Mouse (Mus musculus) hindbrain, embryonic 11.5 days (tissue): ENCODE results near the gene Bcar3. TPM values are rescaled to one million over a fixed set of nuclear protein-coding genes. Genes with fewer than 3 reads are reported as not detected.

Experiments used
- ATAC-seq: fragments of 200-750 bp; cut with Nextera tagmentation; 2 replicates; pipeline ENCODE4 v1.8.0; 2017; ENCODE audit warnings: mild to moderate bottlenecking, moderate TSS enrichment, moderate library complexity; ENCODE audit not compliant: low FRiP score
- DNase-seq: peaks from one replicate; pipeline ENCODE4 v3.0.0-alpha.2; 2015; ENCODE audit warnings: low spot score
- H3K27ac ChIP-seq: fragments of 300-500 bp; sonication (generic); 2 replicates; pipeline ENCODE4 v1.5.1; 2014; ENCODE audit warnings: mild to moderate bottlenecking, low read depth, low read length
- H3K27me3 ChIP-seq: fragments of 300-500 bp; sonication (generic); 2 replicates; pipeline ENCODE4 v1.6.1; 2014; ENCODE audit warnings: mild to moderate bottlenecking, low read length, moderate library complexity, mixed read lengths; ENCODE audit not compliant: control insufficient read depth, insufficient read depth
- H3K36me3 ChIP-seq: fragments of 300-500 bp; sonication (generic); 2 replicates; pipeline ENCODE4 v1.6.1; 2014; ENCODE audit warnings: mild to moderate bottlenecking, low read length, moderate library complexity, mixed read lengths; ENCODE audit not compliant: control insufficient read depth, insufficient read depth
- H3K4me1 ChIP-seq: fragments of 300-500 bp; sonication (generic); replicated peaks from 2 replicates; pipeline ENCODE4 v1.6.1; 2014; ENCODE audit warnings: low read length, mixed read lengths; ENCODE audit not compliant: control insufficient read depth, insufficient read depth
- H3K4me2 ChIP-seq: fragments of 300-500 bp; sonication (generic); replicated peaks from 2 replicates; pipeline ENCODE4 v1.6.1; 2014; ENCODE audit warnings: mild to moderate bottlenecking, low read depth, low read length
- H3K4me3 ChIP-seq: fragments of 300-500 bp; sonication (generic); 2 replicates; pipeline ENCODE4 v1.5.1; 2014; ENCODE audit warnings: low read depth, low read length
- H3K9ac ChIP-seq: fragments of 300-500 bp; sonication (generic); 2 replicates; pipeline ENCODE4 v1.6.1; 2014; ENCODE audit warnings: low read depth, low read length
- H3K9me3 ChIP-seq: fragments of 300-500 bp; sonication (generic); 2 replicates; pipeline ENCODE4 v1.6.1; 2016; ENCODE audit warnings: low read length; ENCODE audit not compliant: control insufficient read depth
- WGBS: fragments of 180-500 bp; shearing (Covaris S2); extraction: QIAGEN DNeasy Blood & Tissue Kit; methylation state at CpG from one replicate; pipeline ENCODE4 v1.1.7; 2014; 5-methylcytosine and 5-hydroxymethylcytosine counted together
- polyA plus RNA-seq: library from polyadenylated mRNA; unstranded; fragments of >200 nt; fragmentation: Nextera tagmentation; extraction: Ambion mirVana; gene quantifications from 2 replicates; pipeline ENCODE4 v1.2.1, GENCODE M21; 2014

Gene Bcar3
- polyA plus RNA-seq, 1 experiment from 2014 or later, result 6.7 TPM

DNA sequence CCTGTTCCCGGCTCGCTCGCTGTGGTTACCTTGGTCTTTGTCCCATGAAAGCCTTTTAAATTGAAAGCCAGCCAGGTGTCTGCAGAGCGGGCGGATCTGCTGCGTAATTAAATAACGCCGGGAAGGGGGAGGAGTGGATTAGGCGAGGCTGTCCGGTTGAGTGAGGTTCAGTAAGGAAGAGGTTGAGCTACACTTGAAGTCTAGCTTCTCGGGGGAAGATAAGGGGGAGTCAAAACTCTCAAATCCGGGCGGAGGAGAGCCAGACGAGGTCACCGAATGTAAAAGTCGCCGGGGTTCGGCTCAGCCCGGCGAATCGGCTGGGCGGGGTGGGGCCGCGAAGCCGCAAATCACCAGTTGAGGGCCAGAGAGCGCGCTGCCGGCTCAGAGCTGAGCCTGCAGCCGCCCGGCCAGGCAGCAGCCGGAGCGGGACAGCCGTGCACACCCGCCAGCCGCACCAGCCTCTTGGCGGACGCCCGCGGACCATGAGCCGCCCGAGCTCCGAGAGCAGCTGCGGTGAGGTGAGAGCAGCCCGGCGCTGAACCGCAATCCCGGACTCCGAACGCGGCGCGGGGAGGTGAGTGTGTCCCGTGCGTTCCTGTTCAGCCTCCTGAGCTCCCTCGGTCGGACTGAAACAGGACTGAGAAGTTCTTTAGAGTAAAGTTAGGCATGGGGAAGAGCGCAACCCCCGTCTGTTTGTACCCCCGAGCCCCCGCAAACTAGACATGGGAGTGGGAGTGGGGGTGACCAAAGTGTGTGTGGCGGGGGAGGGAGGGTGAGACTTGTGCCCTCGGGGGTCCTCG lies 125.9 kb downstream of the Bcar3 start:
- peak overlapping the region; percentile 61 for H3K27ac ChIP-seq
- no peaks in the 10 kb centered on the region for H3K36me3 ChIP-seq
- peak overlapping the region; percentile 82 for H3K4me2 ChIP-seq
- DNase-seq (peak; percentile 82), ATAC-seq (peak; percentile 91)
- H3K4me3 ChIP-seq, result peak overlapping the region; percentile 61
- H3K9me3 ChIP-seq, result no peaks in the 10 kb centered on the region
- peak overlapping the region; percentile 75 for H3K9ac ChIP-seq
- WGBS, result under 1% methylated on average over 52 of the region's 63 CpGs
- H3K27me3 ChIP-seq, result peaks cover 6% of the 10 kb centered on the region; the same call in 1 of the 2 replicates
- H3K4me1 ChIP-seq, result peaks cover 2% of the 10 kb centered on the region

DNA sequence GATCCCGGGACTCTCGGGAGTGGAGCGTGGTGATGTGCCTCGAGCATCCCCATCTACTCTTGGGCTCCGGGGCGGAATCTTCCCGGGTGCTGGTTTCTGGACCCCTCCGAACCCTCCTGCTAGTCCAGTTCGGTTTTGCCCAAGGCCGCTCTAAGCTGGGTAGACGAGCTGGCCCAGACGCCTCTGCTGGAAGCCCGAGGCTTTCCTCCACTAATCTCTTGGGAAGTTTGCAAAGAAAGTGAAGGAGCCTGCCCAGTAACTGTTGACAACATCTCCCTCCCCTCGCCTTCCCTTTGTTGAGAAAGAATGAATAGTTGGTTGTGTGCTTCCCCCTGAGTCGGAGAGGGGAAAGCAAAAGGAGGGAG lies 126.5 kb downstream of the Bcar3 start:
- peak; percentile 76 for ATAC-seq

DNA sequence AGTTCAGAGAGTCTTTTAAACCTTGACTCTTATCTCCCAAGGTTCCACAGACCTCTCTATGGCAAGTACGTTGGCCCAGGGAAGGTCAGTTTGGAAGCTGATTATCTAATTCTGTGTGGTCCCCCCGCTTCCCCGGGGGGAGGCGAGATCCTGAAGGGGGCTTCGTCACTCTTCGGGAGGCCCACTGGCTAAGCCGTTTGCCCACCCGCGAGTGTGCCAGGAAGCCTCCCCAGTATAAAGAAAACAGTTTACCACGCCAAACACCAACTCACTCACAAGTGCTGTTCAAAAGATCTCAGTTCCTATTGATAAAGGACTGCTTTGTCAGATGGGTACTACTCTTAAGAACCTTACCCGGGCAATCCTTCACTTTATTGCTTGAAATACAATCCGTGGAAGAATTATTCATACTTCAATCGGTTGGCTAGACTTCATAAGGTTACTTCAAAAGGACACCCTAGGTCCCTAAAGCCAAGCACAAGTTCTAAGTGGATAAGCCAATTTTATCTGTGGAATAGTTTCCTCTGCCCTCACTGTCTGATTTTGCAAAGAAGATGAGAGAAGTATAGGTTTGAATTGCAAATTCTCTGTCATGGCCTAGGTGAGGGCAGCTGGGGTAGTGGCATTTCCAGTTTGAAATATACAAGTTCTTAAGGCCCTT lies 127.2 kb downstream of the Bcar3 start:
- Histone ChIP-seq H3K9me3 (no peaks in the 10 kb centered on the region), H3K4me1 (peaks cover 2% of the 10 kb centered on the region), H3K4me2 (peak overlapping the region; percentile 82), H3K4me3 (peak overlapping the region; percentile 61; the same call in 1 of the 2 replicates), H3K9ac (0 out of 2 replicates have a peak overlapping the region, but pooled peaks have one; percentile 44), H3K27ac (no peak overlapping the region), H3K36me3 (no peaks in the 10 kb centered on the region), H3K27me3 (peaks cover 6% of the 10 kb centered on the region; the same call in 1 of the 2 replicates)
- ATAC-seq (no peak), DNase-seq (no peak)
- WGBS, result 7% methylated on average over 13 of the region's 13 CpGs

More for the DNA sequence above, 126.5 kb downstream of the Bcar3 start:
- H3K4me3 ChIP-seq, result peak overlapping the region; percentile 61
- H3K4me1 ChIP-seq, result peaks cover 2% of the 10 kb centered on the region
- H3K9me3 ChIP-seq, result no peaks in the 10 kb centered on the region
- no peaks in the 10 kb centered on the region for H3K36me3 ChIP-seq
- 0% methylated on average over 15 of the region's 15 CpGs for WGBS
- H3K4me2 ChIP-seq, result peak overlapping the region; percentile 82
- peaks cover 6% of the 10 kb centered on the region; the same call in 1 of the 2 replicates for H3K27me3 ChIP-seq
- peak overlapping the region; percentile 75 for H3K9ac ChIP-seq
- peak overlapping the region; percentile 61 for H3K27ac ChIP-seq
- peak; percentile 74 for DNase-seq

DNA sequence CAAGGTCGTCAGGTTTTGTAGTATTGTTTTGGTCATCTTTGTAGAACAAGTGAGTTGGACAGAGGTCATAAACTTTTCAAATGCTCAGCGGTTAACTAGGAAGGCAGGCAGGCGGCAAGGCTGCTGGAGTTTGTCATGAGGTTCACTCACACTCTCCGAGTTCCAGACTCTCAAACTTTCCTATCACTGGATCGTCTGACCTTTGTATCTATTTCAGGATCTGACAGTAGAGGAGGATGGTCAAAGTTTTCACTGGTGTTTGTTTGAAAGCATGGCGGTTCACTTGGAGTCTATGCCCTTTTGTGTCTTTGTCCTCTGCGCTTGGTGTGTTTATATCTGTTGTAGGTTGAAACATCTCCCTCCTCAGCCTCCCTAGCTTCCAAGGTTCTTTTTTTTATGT lies 127.9 kb downstream of the Bcar3 start:
- H3K4me3 ChIP-seq, result no peak overlapping the region
- ATAC-seq (no peak), DNase-seq (no peak)
- H3K27me3 ChIP-seq, result peaks cover 6% of the 10 kb centered on the region; the same call in 1 of the 2 replicates
- H3K27ac ChIP-seq, result no peak overlapping the region
- H3K4me1 ChIP-seq, result peaks cover 2% of the 10 kb centered on the region
- no peaks in the 10 kb centered on the region for H3K9me3 ChIP-seq
- H3K4me2 ChIP-seq, result 0 out of 2 replicates have a peak overlapping the region, but pooled peaks have one; percentile 5
- H3K9ac ChIP-seq, result no peak overlapping the region
- H3K36me3 ChIP-seq, result no peaks in the 10 kb centered on the region
- WGBS, result 49% methylated on average over 7 of the region's 7 CpGs

DNA sequence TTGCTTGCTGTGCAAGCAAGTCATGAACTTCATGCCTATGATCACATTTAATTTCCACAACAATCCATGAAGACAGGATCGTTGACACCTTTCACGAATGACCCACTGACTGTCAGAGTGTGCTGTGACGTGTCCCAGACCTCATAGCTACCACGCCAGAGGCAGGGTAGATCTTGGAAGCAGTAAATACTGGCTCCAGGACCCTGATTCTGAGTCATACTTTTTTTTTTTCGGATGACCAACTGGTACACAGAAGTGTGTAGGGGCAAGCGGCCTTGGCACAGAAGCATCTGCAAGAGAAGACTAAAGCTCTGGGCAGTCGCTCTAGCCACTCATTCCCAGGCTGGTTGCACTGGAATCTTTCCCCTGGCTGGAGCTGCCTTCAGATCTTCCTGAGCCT lies 128.3 kb downstream of the Bcar3 start:
- no peak overlapping the region for H3K4me2 ChIP-seq

DNA sequence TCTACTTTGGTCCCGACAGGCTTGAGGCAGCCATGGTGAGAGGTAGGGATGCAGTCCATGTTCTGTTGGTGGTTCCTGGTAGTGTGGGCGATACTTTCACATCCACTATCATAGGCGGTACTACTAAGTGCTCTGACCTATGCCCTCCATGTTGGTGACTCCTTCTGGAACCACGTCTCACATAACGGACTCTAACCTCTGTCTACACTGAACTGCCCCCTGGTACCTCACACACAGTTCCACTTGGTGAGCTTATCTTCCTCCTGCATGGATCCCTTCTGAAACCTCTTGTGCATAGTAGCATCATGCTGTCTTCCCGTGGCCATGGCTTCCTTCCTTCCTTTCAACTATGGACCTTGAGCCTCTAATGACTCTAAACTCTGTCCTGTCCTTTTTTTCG lies 129.7 kb downstream of the Bcar3 start:
- Histone ChIP-seq H3K4me1 (peaks cover 2% of the 10 kb centered on the region), H3K4me2 (no peak overlapping the region), H3K4me3 (no peak overlapping the region), H3K27me3 (peaks cover 3% of the 10 kb centered on the region; the same call in 1 of the 2 replicates), H3K9me3 (no peaks in the 10 kb centered on the region), H3K36me3 (no peaks in the 10 kb centered on the region), H3K9ac (no peak overlapping the region), H3K27ac (no peak overlapping the region)
- no peak for DNase-seq
- 91% methylated on average over 7 of the region's 7 CpGs for WGBS
- no peak for ATAC-seq

More for the DNA sequence above, 128.3 kb downstream of the Bcar3 start:
- Histone ChIP-seq H3K27me3 (peaks cover 6% of the 10 kb centered on the region; the same call in 1 of the 2 replicates), H3K9me3 (no peaks in the 10 kb centered on the region), H3K9ac (no peak overlapping the region), H3K36me3 (no peaks in the 10 kb centered on the region), H3K27ac (no peak overlapping the region), H3K4me3 (no peak overlapping the region), H3K4me1 (peaks cover 2% of the 10 kb centered on the region)
- WGBS, result 79% methylated on average over 7 of the region's 7 CpGs
- no peak for ATAC-seq
- DNase-seq, result no peak

DNA sequence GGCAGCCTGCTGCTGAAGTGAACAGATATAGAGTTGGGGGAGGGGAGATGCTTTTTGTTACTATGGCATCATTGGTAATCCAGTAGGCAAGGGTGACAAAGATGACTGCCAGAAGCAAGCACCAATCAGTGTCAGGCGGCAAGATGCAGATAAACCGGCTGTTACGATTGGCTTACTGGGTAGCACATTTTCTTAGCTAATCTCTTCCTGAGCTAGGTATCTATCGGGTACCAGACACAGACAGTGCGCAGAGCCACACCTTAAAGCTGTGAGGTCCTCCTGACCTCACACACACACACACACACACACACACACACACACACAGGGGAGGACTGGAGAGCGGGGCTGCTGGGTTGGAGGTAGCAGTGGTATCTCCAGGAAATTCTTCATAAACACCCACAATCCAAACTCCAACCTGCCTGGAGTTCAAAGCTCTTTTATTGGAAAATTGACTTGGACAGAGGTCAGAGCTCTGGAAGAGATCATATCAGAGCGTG lies 134.4 kb downstream of the Bcar3 start:
- Histone ChIP-seq H3K4me2 (no peak overlapping the region), H3K27ac (no peak overlapping the region), H3K4me1 (no peaks in the 10 kb centered on the region), H3K4me3 (no peak overlapping the region), H3K9me3 (no peaks in the 10 kb centered on the region), H3K36me3 (no peaks in the 10 kb centered on the region), H3K9ac (no peak overlapping the region), H3K27me3 (no peaks in the 10 kb centered on the region)
- 92% methylated on average over 7 of the region's 7 CpGs for WGBS
- no peak for DNase-seq
- ATAC-seq, result no peak

DNA sequence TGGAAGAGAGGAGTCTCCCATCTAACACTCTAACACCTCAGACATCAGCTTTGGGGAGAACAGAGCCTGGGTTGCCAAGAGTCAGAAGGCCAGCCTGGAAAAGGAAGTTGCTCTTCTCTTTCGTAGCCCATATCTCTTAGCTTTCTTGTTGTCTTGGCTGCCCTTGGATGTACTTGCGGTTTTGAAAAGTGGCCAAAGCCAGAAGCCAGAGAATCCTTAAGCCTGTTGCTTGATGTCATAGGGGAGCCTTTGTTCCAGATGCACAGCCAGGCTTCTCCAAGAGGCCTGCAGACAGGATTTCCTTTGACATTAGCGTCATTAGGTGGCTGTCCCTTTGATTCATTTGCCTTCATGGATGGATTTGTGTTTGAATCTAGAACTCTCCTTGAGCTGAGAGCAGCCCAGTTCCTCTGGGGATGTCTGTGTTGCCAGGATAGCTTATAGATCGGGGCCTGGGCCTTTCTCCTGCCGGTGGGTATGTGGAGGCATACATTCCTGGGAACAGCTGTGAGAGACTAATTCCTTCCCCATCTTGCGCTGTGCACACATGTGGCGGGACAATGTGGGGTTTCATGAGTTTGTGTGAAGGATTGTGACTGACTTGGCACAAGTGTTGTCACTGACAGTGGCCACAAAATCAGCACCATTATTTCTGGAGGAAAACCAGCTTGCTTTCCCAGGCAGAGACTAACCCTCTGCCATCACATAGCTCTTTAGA lies 137.0 kb downstream of the Bcar3 start:
- Histone ChIP-seq H3K4me3 (no peak overlapping the region), H3K36me3 (no peaks in the 10 kb centered on the region), H3K4me1 (no peaks in the 10 kb centered on the region), H3K9ac (no peak overlapping the region), H3K9me3 (no peaks in the 10 kb centered on the region), H3K27me3 (no peaks in the 10 kb centered on the region), H3K4me2 (no peak overlapping the region), H3K27ac (no peak overlapping the region)
- ATAC-seq (no peak), DNase-seq (no peak)
- 81% methylated on average over 7 of the region's 7 CpGs for WGBS
